Mouse (Mus musculus) forebrain, postnatal 0 days (tissue): Measurements from ENCODE around the gene Tsc1. TPM values are rescaled to one million over a fixed set of nuclear protein-coding genes. Genes with fewer than 3 reads are reported as not detected.
A peak's percentile ranks its signal among the peaks of the same experiment; 100 is the strongest.

Experiments
- ATAC-seq: fragments of 200-750 bp; cut with Nextera tagmentation; 2 replicates; pipeline ENCODE4 v1.8.0; 2017; ENCODE audit warnings: mild to moderate bottlenecking, moderate library complexity
- DNase-seq: peaks from one replicate; pipeline ENCODE4 v3.0.0-alpha.2; 2015
- H3K27ac ChIP-seq: fragments of 300-500 bp; sonication (generic); 2 replicates; pipeline ENCODE4 v1.5.1; 2014; ENCODE audit warnings: low read depth, mild to moderate bottlenecking, antibody characterized with exemption, low read length, moderate library complexity, mixed read lengths
- H3K27me3 ChIP-seq: fragments of 300-500 bp; sonication (generic); 2 replicates; pipeline ENCODE4 v1.6.1; 2014; ENCODE audit warnings: mild to moderate bottlenecking, low read length, mixed read lengths; ENCODE audit not compliant: insufficient read depth
- H3K36me3 ChIP-seq: fragments of 300-500 bp; sonication (generic); 2 replicates; pipeline ENCODE4 v1.6.1; 2014; ENCODE audit warnings: mild to moderate bottlenecking, moderate library complexity; ENCODE audit not compliant: insufficient read depth
- H3K4me1 ChIP-seq: fragments of 300-500 bp; sonication (generic); 2 replicates; pipeline ENCODE4 v1.6.1; 2014; ENCODE audit warnings: antibody characterized with exemption; ENCODE audit not compliant: insufficient read depth
- H3K4me2 ChIP-seq: fragments of 300-500 bp; sonication (generic); 2 replicates; pipeline ENCODE4 v1.6.1; 2014; ENCODE audit warnings: low read depth, mild to moderate bottlenecking, moderate library complexity
- H3K4me3 ChIP-seq: fragments of 300-500 bp; sonication (generic); 2 replicates; pipeline ENCODE4 v1.5.1; 2014; ENCODE audit warnings: low read depth, low read length, mixed read lengths
- H3K9ac ChIP-seq: fragments of 300-500 bp; sonication (generic); 2 replicates; pipeline ENCODE4 v1.6.1; 2014; ENCODE audit warnings: mild to moderate bottlenecking
- H3K9me3 ChIP-seq: fragments of 300-500 bp; sonication (generic); 2 replicates; pipeline ENCODE4 v1.6.1; 2016; ENCODE audit warnings: low read length
- CTCF ChIP-seq: sonication (generic); IDR thresholded peaks from 2 replicates; pipeline ENCODE4 v1.5.1; 2016; ENCODE audit warnings: antibody characterized with exemption, control low read depth, low read depth
- WGBS: fragments of 180-500 bp; shearing (Covaris S2); extraction: QIAGEN DNeasy Blood & Tissue Kit; methylation state at CpG from one replicate; pipeline ENCODE4 v1.1.7; 2014; 5-methylcytosine and 5-hydroxymethylcytosine counted together
- polyA plus RNA-seq: library from polyadenylated mRNA; unstranded; fragments of >200 nt; fragmentation: Nextera tagmentation; extraction: Ambion mirVana; gene quantifications from 2 replicates; pipeline ENCODE4 v1.2.1, GENCODE M21; 2015
- total RNA-seq: library from RNA; depleted of rRNA; stranded (reverse); fragments of >200 nt; gene quantifications from 2 replicates; pipeline ENCODE4 v1.2.3, GENCODE M21; 2014

Gene Tsc1
- total and polyA plus RNA-seq, 2 experiments from 2014 or later: 16.8 to 43.4 TPM

- Histone ChIP-seq H3K4me2 (no peak overlapping the region), H3K27ac (no peak overlapping the region), H3K4me3 (no peak overlapping the region), H3K9ac (no peak overlapping the region), H3K27me3 (no peaks in the 10 kb centered on the region), H3K4me1 (no peaks in the 10 kb centered on the region), H3K36me3 (no peaks in the 10 kb centered on the region), H3K9me3 (no peaks in the 10 kb centered on the region)
- TF ChIP-seq CTCF: no peak
- ATAC-seq (no peak), DNase-seq (no peak)
- WGBS: 55% methylated on average over 4 of the region's 4 CpGs
These were observed 7.9 kb upstream of the Tsc1 start for GRCm38 (mm10) chr2:28633136-28633535.

- Histone ChIP-seq H3K27me3 (no peaks in the 10 kb centered on the region), H3K27ac (no peak overlapping the region), H3K9ac (no peak overlapping the region), H3K36me3 (no peaks in the 10 kb centered on the region), H3K4me2 (no peak overlapping the region), H3K9me3 (no peaks in the 10 kb centered on the region), H3K4me1 (no peaks in the 10 kb centered on the region), H3K4me3 (no peak overlapping the region)
- ATAC-seq (no peak), DNase-seq (no peak)
- TF ChIP-seq CTCF: no peak
- 98% methylated on average over 1 of the region's 1 CpGs for WGBS
These were observed 5.8 kb upstream of the Tsc1 start for GRCm38 (mm10) chr2:28635199-28635598.

DNA sequence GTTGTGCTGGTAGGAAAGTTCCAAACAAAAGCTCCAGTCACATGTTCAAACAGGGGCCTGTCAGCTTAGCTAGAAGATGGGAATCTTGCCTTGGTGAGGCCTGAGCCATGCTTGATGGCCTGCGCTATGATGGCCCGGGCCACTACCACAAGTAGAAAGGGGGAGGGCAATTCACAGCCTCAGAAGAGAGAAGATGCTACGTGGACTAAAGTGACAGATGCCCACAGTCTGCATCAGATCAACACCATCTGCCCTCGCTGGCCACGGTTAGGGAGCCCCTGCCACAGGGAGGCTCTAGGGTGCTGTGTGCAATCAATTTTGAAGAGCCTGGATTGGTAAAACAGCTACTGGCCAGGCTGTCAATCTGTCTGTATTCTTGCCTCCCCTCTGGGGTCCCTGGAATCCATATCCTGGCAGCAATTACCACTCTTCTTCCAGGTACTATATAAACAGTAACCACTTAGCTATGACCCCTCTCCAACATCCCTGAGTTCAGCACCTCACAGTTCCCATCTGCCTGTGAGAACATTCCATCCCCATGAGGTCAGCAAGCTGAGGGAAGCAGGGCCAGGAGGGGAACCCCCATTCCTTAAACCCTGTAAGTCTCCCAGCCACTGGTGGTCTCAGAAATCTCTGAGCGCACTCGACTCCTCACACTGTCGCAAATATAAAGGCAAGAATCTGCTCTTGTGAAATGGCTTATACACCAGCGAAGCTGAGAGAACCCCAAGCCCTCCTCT lies 3.8 kb upstream of the Tsc1 start:
- Histone ChIP-seq H3K9ac (no peak overlapping the region), H3K36me3 (no peaks in the 10 kb centered on the region), H3K27me3 (no peaks in the 10 kb centered on the region), H3K4me2 (no peak overlapping the region), H3K9me3 (no peaks in the 10 kb centered on the region), H3K4me3 (no peak overlapping the region), H3K4me1 (0 out of 2 replicates have a peak, but pooled peaks cover 2% of the 10 kb centered on the region), H3K27ac (no peak overlapping the region)
- WGBS: 77% methylated on average over 9 of the region's 9 CpGs
- ATAC-seq (no peak), DNase-seq (no peak)
- no peak for TF ChIP-seq CTCF

- Histone ChIP-seq H3K27ac (no peak overlapping the region), H3K27me3 (no peaks in the 10 kb centered on the region), H3K36me3 (no peaks in the 10 kb centered on the region), H3K4me3 (no peak overlapping the region), H3K9ac (no peak overlapping the region), H3K4me1 (0 out of 2 replicates have a peak, but pooled peaks cover 9% of the 10 kb centered on the region), H3K9me3 (no peaks in the 10 kb centered on the region), H3K4me2 (peak overlapping the region; percentile 11; the same call in 1 of the 2 replicates)
- ATAC-seq: no peak
- WGBS: 17% methylated on average over 9 of the region's 9 CpGs
- no peak for TF ChIP-seq CTCF
- DNase-seq: peak; percentile 18
These were observed 2.7 kb upstream of the Tsc1 start for GRCm38 (mm10) chr2:28638352-28638751.

GRCm38 (mm10) chr2:28638886-28639285 lies 2.1 kb upstream of the Tsc1 start:
- 7% methylated on average over 9 of the region's 9 CpGs for WGBS
- Histone ChIP-seq H3K4me3 (no peak overlapping the region), H3K27me3 (no peaks in the 10 kb centered on the region), H3K4me2 (no peak overlapping the region), H3K9me3 (no peaks in the 10 kb centered on the region), H3K27ac (no peak overlapping the region), H3K36me3 (no peaks in the 10 kb centered on the region), H3K9ac (no peak overlapping the region), H3K4me1 (0 out of 2 replicates have a peak, but pooled peaks cover 9% of the 10 kb centered on the region)
- ATAC-seq (no peak), DNase-seq (no peak)
- no peak for TF ChIP-seq CTCF

- no peak overlapping the region for H3K4me3 ChIP-seq
- H3K27ac ChIP-seq: no peak overlapping the region
- 60% methylated on average over 7 of the region's 7 CpGs for WGBS
- H3K27me3 ChIP-seq: no peaks in the 10 kb centered on the region
- TF ChIP-seq CTCF: peak; percentile 39
- H3K36me3 ChIP-seq: no peaks in the 10 kb centered on the region
- no peak overlapping the region for H3K9ac ChIP-seq
- no peak for DNase-seq
- no peaks in the 10 kb centered on the region for H3K9me3 ChIP-seq
- 0 out of 2 replicates have a peak, but pooled peaks cover 9% of the 10 kb centered on the region for H3K4me1 ChIP-seq
- H3K4me2 ChIP-seq: no peak overlapping the region
- ATAC-seq: no peak
These were observed 1.2 kb upstream of the Tsc1 start for GRCm38 (mm10) chr2:28639794-28640193.

DNA sequence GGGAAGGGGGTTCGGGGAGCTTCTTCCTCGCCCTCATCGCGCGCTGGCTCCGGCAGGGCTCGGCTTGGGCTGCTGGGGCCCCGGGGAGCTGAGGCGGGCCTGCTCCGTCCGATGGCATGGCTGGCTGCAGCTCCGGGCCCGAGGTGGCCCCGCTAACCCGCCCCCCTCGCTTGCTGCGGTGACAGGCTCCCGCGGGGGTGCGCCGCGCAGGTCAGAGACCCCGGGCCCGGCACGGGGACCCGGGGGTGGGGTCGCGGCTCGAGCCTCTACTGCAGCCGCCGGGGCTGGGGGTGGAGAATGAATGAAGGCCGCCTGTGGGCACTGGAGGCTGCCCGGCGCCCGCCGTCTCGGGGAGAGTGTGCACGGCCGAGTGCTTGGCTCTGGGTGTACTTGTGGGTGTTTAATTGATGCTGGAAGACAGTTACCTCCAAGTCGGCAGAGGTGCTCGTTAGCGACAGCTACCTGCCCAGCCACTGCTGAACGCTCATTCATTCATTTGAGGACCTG lies 460 bp downstream of the Tsc1 start:
- peak overlapping the region; percentile 57 for H3K4me2 ChIP-seq
- H3K27ac ChIP-seq: peak overlapping the region; percentile 96
- 5% methylated on average over 43 of the region's 43 CpGs for WGBS
- H3K4me3 ChIP-seq: peak overlapping the region; percentile 88
- no peaks in the 10 kb centered on the region for H3K9me3 ChIP-seq
- DNase-seq: peak; percentile 42
- H3K36me3 ChIP-seq: no peaks in the 10 kb centered on the region
- 0 out of 2 replicates have a peak, but pooled peaks cover 9% of the 10 kb centered on the region for H3K4me1 ChIP-seq
- peak; percentile 68 for ATAC-seq
- H3K27me3 ChIP-seq: no peaks in the 10 kb centered on the region
- peak overlapping the region; percentile 85 for H3K9ac ChIP-seq
- no peak for TF ChIP-seq CTCF
